In the genomic region with DNA sequence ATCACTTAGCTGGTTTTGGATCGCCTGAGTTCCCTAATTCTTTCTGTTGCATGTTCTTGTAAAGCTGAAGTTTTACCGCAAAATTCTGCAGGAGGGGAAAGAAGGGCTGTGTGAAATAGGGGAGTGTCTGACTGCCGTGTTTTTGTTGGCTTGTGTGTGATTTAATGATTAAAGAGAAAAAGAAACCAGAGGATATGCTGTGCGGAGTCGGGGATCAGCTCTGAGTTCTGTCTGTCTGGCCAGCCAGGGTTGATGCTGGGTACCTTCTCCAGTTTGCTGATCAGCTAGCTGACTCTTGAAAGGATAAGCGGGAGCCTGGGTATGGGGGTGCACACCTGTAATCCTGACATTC, we compare ENCODE assay signal across 10 mouse cellular contexts. TPM values are rescaled to one million over a fixed set of nuclear protein-coding genes. Genes with fewer than 3 reads are reported as not detected.
DNase-seq lines count a peak whose midpoint lies in the region; ATAC-seq and TF ChIP-seq lines count a peak whose summit lies in the region.
"Had no signal": no experiment of that assay in that cellular context is flagged by ENCODE, and none has a peak within 500 bp of the region (broad histone marks: within the 10 kb centered on the region; RNA-seq: fewer than 3 reads in every experiment).

No protein-coding gene starts in this region.

- WGBS in heart, embryonic 10.5 days: 44% methylated on average over 6 of the region's 6 CpGs
- 83% methylated on average over 6 of the region's 6 CpGs for WGBS in midbrain, embryonic 10.5 days
- 72% methylated on average over 6 of the region's 6 CpGs for WGBS in midbrain, embryonic 14.5 days
- WGBS in intestine, embryonic 16.5 days: 51% methylated on average over 6 of the region's 6 CpGs

- no peak overlapping the region for H3ac ChIP-seq in myocyte (ENCODE audit: control insufficient read depth, insufficient read length)

- no peaks in the 10 kb centered on the region for H3K79me2 ChIP-seq in myocyte (ENCODE audit: control insufficient read depth, insufficient read depth)

- no peak overlapping the region; the same call in 1 of the 2 replicates for H3K4me2 ChIP-seq in midbrain, embryonic 14.5 days (ENCODE audit: low read length)
- no peak overlapping the region; the same call in 1 of the 2 replicates for H3K4me2 ChIP-seq in intestine, embryonic 16.5 days (ENCODE audit: low read depth, low read length)
- peak overlapping the region; percentile 12 for H3K4me2 ChIP-seq in myocyte (ENCODE audit: low read depth)

- peak overlapping the region; percentile 60; the same call in 1 of the 2 replicates for H3K27ac ChIP-seq in heart, embryonic 10.5 days
- peak overlapping the region; percentile 68; the same call in 1 of the 2 replicates for H3K27ac ChIP-seq in midbrain, embryonic 10.5 days (replicated peaks)
- H3K27ac ChIP-seq in midbrain, embryonic 14.5 days (replicated peaks; ENCODE audit: low read depth, low read length): no peak overlapping the region
- H3K27ac ChIP-seq in intestine, embryonic 16.5 days (ENCODE audit: low read length): 0 out of 2 replicates have a peak overlapping the region, but pooled peaks have one; percentile 21

- H3K9me3 ChIP-seq in heart, embryonic 10.5 days: no peaks in the 10 kb centered on the region
- H3K9me3 ChIP-seq in midbrain, embryonic 10.5 days (replicated peaks): no peaks in the 10 kb centered on the region
- H3K9me3 ChIP-seq in midbrain, embryonic 14.5 days (ENCODE audit: control insufficient read depth, low read length): no peaks in the 10 kb centered on the region
- no peaks in the 10 kb centered on the region for H3K9me3 ChIP-seq in intestine, embryonic 16.5 days (ENCODE audit: control insufficient read depth, low read length)

- peaks cover 33% of the 10 kb centered on the region for H3K4me1 ChIP-seq in heart, embryonic 10.5 days
- H3K4me1 ChIP-seq in midbrain, embryonic 10.5 days: peaks cover 21% of the 10 kb centered on the region
- H3K4me1 ChIP-seq in midbrain, embryonic 14.5 days (ENCODE audit: control insufficient read depth, insufficient read depth, low read length): peaks cover 2% of the 10 kb centered on the region; the same call in 1 of the 2 replicates
- H3K4me1 ChIP-seq in intestine, embryonic 16.5 days (ENCODE audit: control insufficient read depth, insufficient read depth, low read length): peaks cover 7% of the 10 kb centered on the region

- H3K4me3 ChIP-seq in heart, embryonic 10.5 days: peak overlapping the region; percentile 50
- no peak overlapping the region for H3K4me3 ChIP-seq in midbrain, embryonic 10.5 days
- H3K4me3 ChIP-seq in midbrain, embryonic 14.5 days (replicated peaks; ENCODE audit: low read depth, low read length): no peak overlapping the region
- H3K4me3 ChIP-seq in intestine, embryonic 16.5 days (ENCODE audit: low read length): no peak overlapping the region
- H3K4me3 ChIP-seq in myocyte: no peak overlapping the region

- H3K36me3 ChIP-seq in heart, embryonic 10.5 days: no peaks in the 10 kb centered on the region
- H3K36me3 ChIP-seq in midbrain, embryonic 10.5 days: peaks cover 21% of the 10 kb centered on the region
- H3K36me3 ChIP-seq in midbrain, embryonic 14.5 days (ENCODE audit: control insufficient read depth, insufficient read depth, low read length): no peaks in the 10 kb centered on the region
- no peaks in the 10 kb centered on the region for H3K36me3 ChIP-seq in intestine, embryonic 16.5 days (ENCODE audit: control insufficient read depth, insufficient read depth, low read length)
- H3K36me3 ChIP-seq in myocyte (ENCODE audit: control insufficient read depth, insufficient read depth): no peaks in the 10 kb centered on the region

- TF ChIP-seq POLR2A in myocyte (IDR thresholded peaks at IDR 0.05; ENCODE audit: insufficient read length, low read depth): no peak

- intact Hi-C loops in heart, postnatal 14 days (cut with DNase I): no loop called here

- ATAC-seq in midbrain, embryonic 14.5 days (ENCODE audit: low FRiP score, low TSS enrichment): no peak
- no peak for ATAC-seq in intestine, embryonic 16.5 days

- no peak for DNase-seq in heart, embryonic 10.5 days (ENCODE audit: low spot score)
- no peak for DNase-seq in heart, postnatal 14 days
- DNase-seq in midbrain, embryonic 10.5 days (ENCODE audit: low spot score): no peak
- DNase-seq in midbrain, embryonic 14.5 days: no peak
- DNase-seq in layer of hippocampus, postnatal 36 days: no peak
- DNase-seq in cerebellum, postnatal 4 days (ENCODE audit: low spot score in 2 of 2): no peak
- DNase-seq: adrenal gland, adult 8-10 months had no signal

- no peak overlapping the region for H3K9ac ChIP-seq in midbrain, embryonic 14.5 days (replicated peaks; ENCODE audit: low read length)
- H3K9ac ChIP-seq in intestine, embryonic 16.5 days (ENCODE audit: low read depth, low read length): no peak overlapping the region

- H3K27me3 ChIP-seq in heart, embryonic 10.5 days (ENCODE audit: insufficient read depth, poor library complexity, severe bottlenecking): no peaks in the 10 kb centered on the region
- H3K27me3 ChIP-seq in midbrain, embryonic 10.5 days (ENCODE audit: low read depth, poor library complexity, severe bottlenecking): no peaks in the 10 kb centered on the region
- H3K27me3 ChIP-seq in midbrain, embryonic 14.5 days (ENCODE audit: control insufficient read depth, insufficient read depth, low read length): no peaks in the 10 kb centered on the region
- H3K27me3 ChIP-seq in intestine, embryonic 16.5 days (replicated peaks; ENCODE audit: control insufficient read depth, insufficient read depth, low read length): no peaks in the 10 kb centered on the region
- H3K27me3 ChIP-seq in myocyte (ENCODE audit: control insufficient read depth, insufficient read depth, insufficient read length): no peaks in the 10 kb centered on the region

TF ChIP-seq in myocyte, 11 proteins besides CTCF, POLR2A, EP300 and RAD21:
- no peak for TF ChIP-seq TCF12 (IDR thresholded peaks at IDR 0.05; ENCODE audit: insufficient read depth, poor library complexity, severe bottlenecking)
- TF ChIP-seq SRF (IDR thresholded peaks at IDR 0.05; ENCODE audit: control insufficient read depth, insufficient read length, low read depth): no peak
- no peak for TF ChIP-seq CEBPB (IDR thresholded peaks at IDR 0.05; ENCODE audit: insufficient read depth, poor library complexity, severe bottlenecking)
- TF ChIP-seq MYOG (IDR thresholded peaks at IDR 0.05; ENCODE audit: control insufficient read depth in 1 of 3, insufficient read depth in 1 of 3, insufficient read length in 2 of 3, low read depth in 2 of 3): no peak
- TF ChIP-seq REST (IDR thresholded peaks at IDR 0.05; ENCODE audit: insufficient read depth, insufficient read length): no peak
- no peak for TF ChIP-seq TCF3 (IDR thresholded peaks at IDR 0.05; ENCODE audit: insufficient read length, low read depth)

RNA-seq across cellular contexts. Expression of a gene that starts 9.4 kb away (rescaled TPM):
- 3.7 and 4.1 TPM in 2 replicates for polyA plus RNA-seq in heart, embryonic 10.5 days (2016; fragmentation: Nextera tagmentation; extraction: Ambion mirVana)
- total RNA-seq in heart, postnatal 14 days (2021): 1 to 10 TPM in 1 of 2 experiments, under 1 TPM in 1; 0.55 to 1.4 TPM
- polyA plus RNA-seq in midbrain, embryonic 10.5 days (2016; fragmentation: Nextera tagmentation; extraction: Ambion mirVana): 3.7 and 4.5 TPM in 2 replicates
- 0.46 and 0.55 TPM in 2 replicates for polyA plus RNA-seq in midbrain, embryonic 14.5 days (2014; fragmentation: Nextera tagmentation; extraction: Ambion mirVana)
- polyA plus RNA-seq in intestine, embryonic 16.5 days (2015; fragmentation: Nextera tagmentation; extraction: Ambion mirVana): 2.4 and 2.7 TPM in 2 replicates
- polyA plus RNA-seq in myocyte (2012; fragmentation: generic; extraction: Trizol): 0.64 TPM
- total RNA-seq in layer of hippocampus, postnatal 36 days (2021): under 1 TPM; 0.20 to 0.28 TPM

RNA-seq across cellular contexts. Expression of a gene that starts 31.6 kb away (rescaled TPM):
- not detected in 2 replicates for polyA plus RNA-seq in heart, embryonic 10.5 days (2016; fragmentation: Nextera tagmentation; extraction: Ambion mirVana)
- not detected for total RNA-seq in heart, postnatal 14 days (2021)
- not detected in 2 replicates for polyA plus RNA-seq in midbrain, embryonic 10.5 days (2016; fragmentation: Nextera tagmentation; extraction: Ambion mirVana)
- polyA plus RNA-seq in midbrain, embryonic 14.5 days (2014; fragmentation: Nextera tagmentation; extraction: Ambion mirVana): not detected in 2 replicates
- polyA plus RNA-seq in intestine, embryonic 16.5 days (2015; fragmentation: Nextera tagmentation; extraction: Ambion mirVana): not detected in 2 replicates
- polyA plus RNA-seq in myocyte (2012; fragmentation: generic; extraction: Trizol): not detected
- not detected for total RNA-seq in layer of hippocampus, postnatal 36 days (2021)
- total RNA-seq: adrenal gland, adult 8-10 months had no signal
- polyA plus RNA-seq: neural tube, embryonic 11.5 days had no signal

RNA-seq across cellular contexts. Expression of a gene that starts 38.7 kb away (rescaled TPM):
- 0.36 TPM in 1 of 2 replicates, not detected in the other for polyA plus RNA-seq in heart, embryonic 10.5 days (2016; fragmentation: Nextera tagmentation; extraction: Ambion mirVana)
- total RNA-seq in heart, postnatal 14 days (2021): not detected
- polyA plus RNA-seq in midbrain, embryonic 10.5 days (2016; fragmentation: Nextera tagmentation; extraction: Ambion mirVana): not detected in 2 replicates
- 0.74 TPM in 1 of 2 replicates, not detected in the other for polyA plus RNA-seq in midbrain, embryonic 14.5 days (2014; fragmentation: Nextera tagmentation; extraction: Ambion mirVana)
- polyA plus RNA-seq in intestine, embryonic 16.5 days (2015; fragmentation: Nextera tagmentation; extraction: Ambion mirVana): 0.44 TPM in 1 of 2 replicates, not detected in the other
- not detected for polyA plus RNA-seq in myocyte (2012; fragmentation: generic; extraction: Trizol)
- not detected for total RNA-seq in layer of hippocampus, postnatal 36 days (2021)
- total RNA-seq: adrenal gland, adult 8-10 months had no signal
- polyA plus RNA-seq: neural tube, embryonic 11.5 days had no signal

RNA-seq across cellular contexts. Expression of a gene that starts 48.4 kb away (rescaled TPM):
- polyA plus RNA-seq in heart, embryonic 10.5 days (2016; fragmentation: Nextera tagmentation; extraction: Ambion mirVana): not detected in 2 replicates
- not detected for total RNA-seq in heart, postnatal 14 days (2021)
- not detected in 2 replicates for polyA plus RNA-seq in midbrain, embryonic 10.5 days (2016; fragmentation: Nextera tagmentation; extraction: Ambion mirVana)
- not detected in 2 replicates for polyA plus RNA-seq in midbrain, embryonic 14.5 days (2014; fragmentation: Nextera tagmentation; extraction: Ambion mirVana)
- not detected in 2 replicates for polyA plus RNA-seq in intestine, embryonic 16.5 days (2015; fragmentation: Nextera tagmentation; extraction: Ambion mirVana)
- not detected for polyA plus RNA-seq in myocyte (2012; fragmentation: generic; extraction: Trizol)
- not detected for total RNA-seq in layer of hippocampus, postnatal 36 days (2021)
- total RNA-seq: adrenal gland, adult 8-10 months had no signal
- polyA plus RNA-seq: neural tube, embryonic 11.5 days had no signal

RNA-seq across cellular contexts. Expression of a gene that starts 53.6 kb away (rescaled TPM):
- not detected in 2 replicates for polyA plus RNA-seq in heart, embryonic 10.5 days (2016; fragmentation: Nextera tagmentation; extraction: Ambion mirVana)
- not detected for total RNA-seq in heart, postnatal 14 days (2021)
- polyA plus RNA-seq in midbrain, embryonic 10.5 days (2016; fragmentation: Nextera tagmentation; extraction: Ambion mirVana): not detected in 2 replicates
- not detected in 2 replicates for polyA plus RNA-seq in midbrain, embryonic 14.5 days (2014; fragmentation: Nextera tagmentation; extraction: Ambion mirVana)
- not detected in 2 replicates for polyA plus RNA-seq in intestine, embryonic 16.5 days (2015; fragmentation: Nextera tagmentation; extraction: Ambion mirVana)
- not detected for polyA plus RNA-seq in myocyte (2012; fragmentation: generic; extraction: Trizol)
- total RNA-seq in layer of hippocampus, postnatal 36 days (2021): not detected
- total RNA-seq: adrenal gland, adult 8-10 months had no signal
- polyA plus RNA-seq: neural tube, embryonic 11.5 days had no signal
